Mouse (Mus musculus) stomach, postnatal 0 days (tissue): ENCODE data around the gene Tmem79.

Experiments
- CTCF ChIP-seq: IDR thresholded peaks from 2 replicates; pipeline ENCODE4 v1.5.1; 2016; ENCODE audit warnings: antibody characterized with exemption, low read depth, mild to moderate bottlenecking, moderate library complexity
- EP300 ChIP-seq: optimal IDR thresholded peaks from 2 replicates; pipeline ENCODE3; 2016; ENCODE audit warnings: antibody characterized with exemption

DNA sequence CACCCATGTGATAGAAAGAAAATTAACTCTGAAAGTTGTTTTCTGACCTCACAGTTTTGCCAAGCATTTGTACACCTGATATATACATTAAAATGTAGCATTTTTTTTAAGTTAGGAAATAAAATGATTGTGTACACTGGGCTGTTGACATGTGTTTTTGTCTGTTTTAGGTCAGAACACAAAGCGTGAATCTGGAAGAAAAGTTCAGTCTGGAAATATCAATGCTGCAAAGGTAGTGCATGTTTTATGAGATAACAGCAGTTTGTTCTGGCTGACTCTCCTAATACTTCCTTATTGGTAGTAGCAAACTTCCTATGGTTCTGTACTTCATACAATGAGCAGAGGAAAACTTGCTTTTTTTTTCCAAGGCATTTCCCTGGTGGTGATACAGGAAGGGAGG, 36.8 kb downstream of the Tmem79 start:
- no peak for TF ChIP-seq CTCF
- no peak for TF ChIP-seq EP300
